Mouse (Mus musculus): ENCODE data around the gene Ubap1l. TPM values are rescaled to one million over a fixed set of nuclear protein-coding genes. Genes with fewer than 3 reads are reported as not detected.

Gene Ubap1l
- total RNA-seq, 2 experiments from 2014 or later: 3.2 to 3.6 TPM

DNA sequence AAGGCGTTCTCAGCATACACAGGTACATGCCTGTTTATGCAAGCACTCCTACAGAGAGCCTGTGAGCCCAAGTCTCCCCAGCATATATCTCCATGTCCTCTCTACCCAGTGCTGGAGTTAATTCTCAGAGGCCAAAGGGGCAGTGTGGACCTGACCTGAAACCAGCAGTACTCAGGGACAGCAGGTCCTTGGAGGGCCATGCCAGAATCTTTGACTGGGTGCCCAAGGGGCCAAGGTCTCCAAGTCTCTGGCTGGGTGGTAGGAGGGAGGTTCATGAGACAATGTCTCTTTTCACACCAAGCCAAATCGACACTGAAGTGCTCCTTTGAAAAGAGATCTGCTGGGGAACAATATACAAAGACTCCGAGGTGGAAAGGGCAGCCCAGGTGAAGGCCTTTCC, 47.0 kb downstream of the Ubap1l start:
- no peak for DNase-seq (ENCODE audit: low spot score in 2 of 2)

DNA sequence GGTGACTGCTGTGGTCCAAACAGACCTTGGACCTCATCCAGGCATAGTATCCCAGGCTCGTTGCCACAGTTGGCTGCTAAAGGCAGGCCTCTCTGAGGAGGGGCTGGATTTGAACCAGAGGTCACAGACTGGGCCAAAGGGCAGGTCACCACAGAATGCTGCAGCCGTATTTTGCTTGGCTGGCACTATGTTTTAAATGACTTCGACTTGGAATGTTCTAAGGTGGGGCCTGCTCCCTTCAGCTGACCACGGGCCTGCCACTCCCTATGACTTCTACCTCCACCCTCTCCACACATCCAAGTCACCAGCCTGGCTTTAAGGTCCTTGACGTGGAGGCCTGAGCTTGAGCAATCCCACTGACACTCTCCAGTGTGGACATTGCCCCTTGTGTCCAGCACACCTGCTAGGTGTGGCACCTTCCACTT, 48.0 kb downstream of the Ubap1l start:
- DNase-seq (ENCODE audit: low spot score in 2 of 2): no peak

DNA sequence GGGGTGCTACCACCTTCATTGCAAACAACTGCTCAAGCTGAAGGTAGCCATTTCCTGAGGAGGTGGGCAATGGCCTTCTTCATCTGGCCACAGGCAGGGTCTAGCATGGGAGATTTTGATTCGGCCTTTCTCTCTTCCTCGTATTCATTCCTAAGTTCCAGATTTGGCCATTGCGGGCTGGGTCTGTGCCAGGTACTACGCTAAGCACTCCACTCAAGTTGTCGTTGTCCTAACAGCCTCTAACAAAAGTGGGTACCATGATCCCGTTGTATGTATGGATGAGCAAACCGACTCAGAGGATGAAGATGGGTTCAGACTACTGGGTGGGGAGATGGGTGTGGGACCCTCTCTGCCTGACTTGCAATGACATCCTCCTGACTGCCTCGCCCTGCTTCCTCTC, 49.5 kb downstream of the Ubap1l start:
- DNase-seq (ENCODE audit: low spot score in 2 of 2): no peak

DNA sequence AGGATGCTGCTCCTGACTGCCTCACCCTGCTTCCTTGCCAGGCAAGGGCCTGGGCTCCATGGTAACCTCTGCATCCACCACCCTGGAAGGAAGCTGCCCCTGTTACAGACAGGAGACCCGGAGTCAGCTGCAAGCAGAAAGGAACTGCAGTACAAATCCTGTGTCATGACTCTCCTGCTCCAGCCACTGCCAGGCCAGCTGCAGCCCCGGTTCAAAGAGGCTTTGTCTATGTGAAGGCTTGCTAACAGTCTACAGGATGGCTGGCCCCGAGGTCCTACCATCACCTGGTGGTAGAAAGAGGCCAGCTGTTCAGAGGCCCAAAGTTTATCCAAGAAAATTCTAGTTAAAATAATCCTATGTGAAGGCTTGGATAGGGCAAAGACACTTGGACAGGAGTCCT, 50.5 kb downstream of the Ubap1l start:
- peak in 1 of 2 experiments; percentile 33 for DNase-seq (ENCODE audit: low spot score in 2 of 2)

- DNase-seq (ENCODE audit: low spot score in 2 of 2): no peak
Measured at GRCm38 (mm10) chr9:65417738-65418137, 56.9 kb downstream of the Ubap1l start.

GRCm38 (mm10) chr9:65419633-65420032, 58.8 kb downstream of the Ubap1l start:
- DNase-seq (ENCODE audit: low spot score in 2 of 2): no peak

DNA sequence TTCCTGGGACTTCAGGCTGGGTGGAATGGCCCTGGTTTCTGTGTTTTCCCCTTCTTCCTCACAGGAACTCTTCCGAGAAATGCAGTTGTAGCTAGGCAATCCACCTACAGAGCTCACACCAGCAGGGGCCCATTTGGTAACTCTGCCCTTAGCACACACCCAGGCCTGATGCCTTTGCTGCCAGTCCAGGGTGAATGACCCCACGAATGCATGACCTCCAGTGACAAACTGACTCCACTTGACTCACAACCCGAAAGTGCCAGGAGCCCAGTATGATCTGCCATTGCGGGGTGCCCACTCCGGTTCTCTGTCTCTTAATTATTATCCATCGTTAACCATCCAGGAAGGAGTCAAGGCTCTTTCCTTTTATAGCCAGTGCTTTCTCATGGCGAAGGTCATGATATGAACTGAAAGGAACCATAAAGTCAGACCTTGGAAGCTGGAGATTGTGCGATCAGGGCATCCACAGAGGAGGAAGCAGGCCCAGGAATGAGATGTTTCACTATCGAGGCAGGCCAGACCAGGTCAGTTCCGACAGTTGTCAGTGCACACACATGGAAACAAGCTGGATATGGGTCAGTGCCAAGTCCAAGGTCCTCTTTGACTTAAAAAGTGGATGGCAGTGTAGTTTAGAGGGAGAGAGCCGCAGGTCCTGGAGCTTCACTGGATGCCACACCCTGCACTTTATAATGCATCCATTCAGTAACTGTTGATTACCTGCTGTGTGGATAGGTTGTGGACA, 62.1 kb downstream of the Ubap1l start, which contains the start of gene Slc51b:
Gene Slc51b, minus strand, starts transcription at position 196 of the 742 bp plus-strand sequence.
- DNase-seq (ENCODE audit: low spot score in 2 of 2): no peak

GRCm38 (mm10) chr9:65424393-65424792, 63.6 kb downstream of the Ubap1l start:
- no peak for DNase-seq (ENCODE audit: low spot score in 2 of 2)

GRCm38 (mm10) chr9:65427511-65427910, 66.7 kb downstream of the Ubap1l start:
- DNase-seq (ENCODE audit: low spot score in 2 of 2): no peak

GRCm38 (mm10) chr9:65428003-65428402, 67.2 kb downstream of the Ubap1l start:
- no peak for DNase-seq (ENCODE audit: low spot score in 2 of 2)

Other genes with a start within 250 kb of the Ubap1l start
- gene Igdcc3, start 219.9 kb upstream of the Ubap1l start, total RNA-seq (2021): 1 to 10 TPM; 2.9 to 4.0 TPM
- 1 to 10 TPM; 3.8 to 4.3 TPM for gene Parp16, start 165.7 kb upstream of the Ubap1l start, total RNA-seq (2021)
- gene Cilp, start 95.9 kb upstream of the Ubap1l start, total RNA-seq (2021): not detected
- gene Clpx, start 66.8 kb upstream of the Ubap1l start, total RNA-seq (2021): 10 to 100 TPM; 28.7 to 29.6 TPM
- 10 to 100 TPM; 27.5 to 27.8 TPM for gene Pdcd7, start 14.9 kb upstream of the Ubap1l start, total RNA-seq (2021)
- gene Kbtbd13, start 30.6 kb downstream of the Ubap1l start, total RNA-seq (2021): under 1 TPM; 0.25 TPM
- 1 to 10 TPM; 2.4 to 2.8 TPM for gene Rasl12, start 37.5 kb downstream of the Ubap1l start, total RNA-seq (2021)
- not detected for gene Slc51b, start 61.9 kb downstream of the Ubap1l start, total RNA-seq (2021)
- 10 to 100 TPM; 17.1 to 18.0 TPM for gene Mtfmt, start 74.7 kb downstream of the Ubap1l start, total RNA-seq (2021)
- gene Spg21, start 99.9 kb downstream of the Ubap1l start, total RNA-seq (2021): 10 to 100 TPM; 33.0 to 34.1 TPM
- gene Ankdd1a, start 159.2 kb downstream of the Ubap1l start, total RNA-seq (2021): 1 to 10 TPM; 3.6 to 3.7 TPM
- 10 to 100 TPM in 1 of 2 experiments, 1 to 10 TPM in 1; 7.7 to 11.7 TPM for gene Plekho2, start 219.0 kb downstream of the Ubap1l start, total RNA-seq (2021)
- under 1 TPM in 1 of 2 experiments, not detected in 1; 0.12 TPM for gene Pif1, start 226.1 kb downstream of the Ubap1l start, total RNA-seq (2021)